Mouse (Mus musculus) hindbrain, embryonic 14.5 days (tissue): Measurements from ENCODE around the gene Sept10. TPM values are rescaled to one million over a fixed set of nuclear protein-coding genes. Genes with fewer than 3 reads are reported as not detected.

ENCODE experiments used
- ATAC-seq: fragments of 200-750 bp; cut with Nextera tagmentation; 2 replicates; pipeline ENCODE4 v1.8.0; 2017; ENCODE audit warnings: moderate number of reproducible peaks, mild to moderate bottlenecking, moderate TSS enrichment, moderate library complexity; ENCODE audit not compliant: low FRiP score
- DNase-seq: peaks from one replicate; pipeline ENCODE4 v3.0.0-alpha.2; 2015; ENCODE audit warnings: low spot score
- H3K27ac ChIP-seq: fragments of 300-500 bp; sonication (generic); 2 replicates; pipeline ENCODE4 v1.5.1; 2014; ENCODE audit warnings: mild to moderate bottlenecking, moderate library complexity
- H3K27me3 ChIP-seq: fragments of 300-500 bp; sonication (generic); 2 replicates; pipeline ENCODE4 v1.6.1; 2014; ENCODE audit warnings: mild to moderate bottlenecking, low read length, mixed read lengths; ENCODE audit not compliant: control insufficient read depth, insufficient read depth
- H3K36me3 ChIP-seq: fragments of 300-500 bp; sonication (generic); replicated peaks from 2 replicates; pipeline ENCODE4 v1.6.1; 2014; ENCODE audit not compliant: control insufficient read depth, insufficient read depth
- H3K4me1 ChIP-seq: fragments of 300-500 bp; sonication (generic); replicated peaks from 2 replicates; pipeline ENCODE4 v1.6.1; 2014; ENCODE audit warnings: antibody characterized with exemption, low read length, mixed read lengths; ENCODE audit not compliant: control insufficient read depth, insufficient read depth
- H3K4me2 ChIP-seq: fragments of 300-500 bp; sonication (generic); replicated peaks from 2 replicates; pipeline ENCODE4 v1.6.1; 2014; ENCODE audit warnings: mild to moderate bottlenecking, moderate library complexity
- H3K4me3 ChIP-seq: fragments of 300-500 bp; sonication (generic); replicated peaks from 2 replicates; pipeline ENCODE4 v1.5.1; 2014; ENCODE audit warnings: mild to moderate bottlenecking, low read length
- H3K9ac ChIP-seq: fragments of 300-500 bp; sonication (generic); 2 replicates; pipeline ENCODE4 v1.6.1; 2014
- H3K9me3 ChIP-seq: fragments of 300-500 bp; sonication (generic); 2 replicates; pipeline ENCODE4 v1.6.1; 2016; ENCODE audit warnings: low read length; ENCODE audit not compliant: control insufficient read depth
- WGBS: fragments of 180-500 bp; shearing (Covaris S2); extraction: QIAGEN DNeasy Blood & Tissue Kit; methylation state at CpG from one replicate; pipeline ENCODE4 v1.1.7; 2014; 5-methylcytosine and 5-hydroxymethylcytosine counted together
- polyA plus RNA-seq: library from polyadenylated mRNA; unstranded; fragments of >200 nt; fragmentation: Nextera tagmentation; extraction: Ambion mirVana; gene quantifications from 2 replicates; pipeline ENCODE4 v1.2.1, GENCODE M21; 2014

The Sept10 gene
- polyA plus RNA-seq, 1 experiment from 2014 or later, result 22.0 TPM

- 100% methylated on average over 1 of the region's 1 CpGs for WGBS
- H3K9me3 ChIP-seq, result no peaks in the 10 kb centered on the region
- no peak overlapping the region for H3K27ac ChIP-seq
- no peaks in the 10 kb centered on the region for H3K4me1 ChIP-seq
- no peak for ATAC-seq
- no peak overlapping the region for H3K4me3 ChIP-seq
- H3K4me2 ChIP-seq, result no peak overlapping the region
- H3K27me3 ChIP-seq, result no peaks in the 10 kb centered on the region
- H3K9ac ChIP-seq, result no peak overlapping the region
- no peaks in the 10 kb centered on the region for H3K36me3 ChIP-seq
- DNase-seq, result no peak
Measured at GRCm38 (mm10) chr10:59119001-59119400, 102.6 kb downstream of the Sept10 start.

DNA sequence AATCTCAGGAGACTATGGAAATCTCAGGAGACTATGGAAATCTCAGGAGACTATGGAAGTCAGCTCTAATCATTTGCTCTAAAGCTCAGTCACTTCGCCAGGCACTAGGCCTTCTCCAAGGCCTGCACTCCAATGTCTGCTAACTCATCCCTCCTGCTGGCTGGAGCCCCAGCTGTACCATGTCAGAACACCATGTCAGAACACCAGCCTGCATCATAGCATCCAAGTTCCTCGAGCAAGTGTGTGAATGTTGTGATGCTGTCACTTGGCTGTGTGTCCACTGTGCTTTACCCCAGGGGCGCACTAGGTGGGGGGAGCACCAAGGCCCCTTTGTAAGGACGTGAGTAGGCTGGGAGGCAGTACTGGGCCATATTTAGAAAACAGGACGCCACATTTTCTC is 104.1 kb downstream of the Sept10 start:
- Histone ChIP-seq H3K4me1 (no peaks in the 10 kb centered on the region), H3K4me3 (no peak overlapping the region), H3K9ac (no peak overlapping the region), H3K27me3 (no peaks in the 10 kb centered on the region), H3K9me3 (no peaks in the 10 kb centered on the region), H3K27ac (no peak overlapping the region), H3K4me2 (no peak overlapping the region), H3K36me3 (no peaks in the 10 kb centered on the region)
- WGBS, result 80% methylated on average over 5 of the region's 5 CpGs
- DNase-seq (no peak), ATAC-seq (no peak)

- Histone ChIP-seq H3K9ac (no peak overlapping the region), H3K4me3 (no peak overlapping the region), H3K27me3 (no peaks in the 10 kb centered on the region), H3K4me1 (no peaks in the 10 kb centered on the region), H3K36me3 (no peaks in the 10 kb centered on the region), H3K27ac (no peak overlapping the region), H3K4me2 (no peak overlapping the region), H3K9me3 (no peaks in the 10 kb centered on the region)
- DNase-seq (no peak), ATAC-seq (no peak)
- 85% methylated on average over 9 of the region's 9 CpGs for WGBS
Measured at GRCm38 (mm10) chr10:59116331-59116730, 105.3 kb downstream of the Sept10 start.

DNA sequence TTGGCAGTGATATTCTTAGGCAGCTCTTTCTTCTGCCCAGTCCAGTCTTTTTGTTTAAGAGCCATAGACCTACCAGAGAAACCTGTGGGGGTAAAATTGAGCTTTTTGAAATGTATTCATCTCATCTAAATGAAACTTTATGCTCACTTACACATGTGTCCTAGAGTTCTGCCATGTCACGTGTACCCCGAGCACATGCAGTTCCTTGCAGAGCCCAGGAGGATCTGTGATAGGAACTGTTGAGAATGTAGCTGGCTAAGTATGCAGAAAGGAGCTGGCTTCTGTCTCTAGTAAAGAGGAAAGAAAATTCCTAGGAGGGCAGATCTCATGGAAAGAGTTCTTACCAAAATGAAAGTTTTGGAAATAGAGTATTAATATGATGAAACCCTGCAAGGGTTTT is 106.0 kb downstream of the Sept10 start:
- Histone ChIP-seq H3K27me3 (no peaks in the 10 kb centered on the region), H3K9me3 (no peaks in the 10 kb centered on the region), H3K4me2 (no peak overlapping the region), H3K4me3 (no peak overlapping the region), H3K36me3 (no peaks in the 10 kb centered on the region), H3K27ac (no peak overlapping the region), H3K9ac (no peak overlapping the region), H3K4me1 (no peaks in the 10 kb centered on the region)
- DNase-seq (no peak), ATAC-seq (no peak)
- 94% methylated on average over 2 of the region's 2 CpGs for WGBS

- Histone ChIP-seq H3K9ac (no peak overlapping the region), H3K9me3 (no peaks in the 10 kb centered on the region), H3K4me3 (no peak overlapping the region), H3K27me3 (no peaks in the 10 kb centered on the region), H3K27ac (no peak overlapping the region), H3K4me2 (no peak overlapping the region), H3K36me3 (no peaks in the 10 kb centered on the region), H3K4me1 (no peaks in the 10 kb centered on the region)
- 68% methylated on average over 15 of the region's 15 CpGs for whole genome bisulfite sequencing
- DNase-seq (no peak), ATAC-seq (no peak)
Measured at GRCm38 (mm10) chr10:59114535-59115291, 106.9 kb downstream of the Sept10 start.

DNA sequence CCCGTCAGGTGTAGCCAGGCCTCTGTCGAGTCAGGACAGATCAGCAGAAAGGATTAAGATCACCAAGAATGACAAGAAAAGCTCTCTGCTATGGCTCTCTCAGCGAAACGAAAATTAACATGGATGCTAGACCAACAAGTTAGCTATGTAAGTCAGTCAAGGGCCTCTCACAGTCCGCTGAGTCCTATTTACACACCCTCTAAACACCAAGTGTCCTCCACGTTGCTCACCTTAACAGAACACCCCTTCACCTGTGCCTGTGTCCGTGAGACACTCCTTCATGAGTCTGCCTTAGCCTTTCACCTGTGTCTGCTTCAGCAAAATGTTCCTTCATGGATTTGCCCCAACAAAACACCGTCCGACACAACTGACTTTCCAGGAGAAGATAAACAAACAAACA is 108.3 kb downstream of the Sept10 start:
- Histone ChIP-seq H3K4me3 (no peak overlapping the region), H3K36me3 (no peaks in the 10 kb centered on the region), H3K9me3 (no peaks in the 10 kb centered on the region), H3K4me1 (no peaks in the 10 kb centered on the region), H3K27me3 (no peaks in the 10 kb centered on the region), H3K4me2 (no peak overlapping the region), H3K27ac (no peak overlapping the region), H3K9ac (no peak overlapping the region)
- 89% methylated on average over 9 of the region's 9 CpGs for WGBS
- no peak for DNase-seq
- ATAC-seq, result no peak

GRCm38 (mm10) chr10:59112755-59113154 is 108.9 kb downstream of the Sept10 start:
- Histone ChIP-seq H3K27me3 (no peaks in the 10 kb centered on the region), H3K9me3 (no peaks in the 10 kb centered on the region), H3K27ac (no peak overlapping the region), H3K36me3 (no peaks in the 10 kb centered on the region), H3K4me1 (no peaks in the 10 kb centered on the region), H3K4me3 (no peak overlapping the region), H3K4me2 (no peak overlapping the region), H3K9ac (no peak overlapping the region)
- DNase-seq (no peak), ATAC-seq (no peak)
- WGBS, result 91% methylated on average over 8 of the region's 8 CpGs

DNA sequence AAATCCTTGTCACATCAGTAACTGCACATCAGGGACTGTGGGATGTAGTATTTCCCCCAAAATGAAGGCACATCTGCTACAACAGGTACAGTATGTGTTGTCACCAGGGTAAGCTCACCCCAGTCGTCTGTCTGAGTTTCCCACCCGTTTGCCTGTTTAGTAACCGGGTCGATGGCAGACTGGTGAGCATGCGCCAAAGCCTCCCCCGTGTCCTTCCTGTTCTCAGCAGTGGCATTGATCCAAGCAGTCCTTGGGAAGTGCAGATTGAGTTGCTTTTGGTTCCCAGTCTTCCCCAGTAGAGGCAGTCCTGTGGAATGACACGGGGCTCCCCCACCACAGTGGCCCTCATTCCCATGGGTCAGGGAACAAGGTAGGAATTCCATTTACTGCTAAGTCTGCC is 111.3 kb downstream of the Sept10 start:
- no peak overlapping the region for H3K4me3 ChIP-seq
- H3K9ac ChIP-seq, result no peak overlapping the region
- DNase-seq (no peak), ATAC-seq (no peak)
- H3K36me3 ChIP-seq, result no peaks in the 10 kb centered on the region
- H3K4me1 ChIP-seq, result no peaks in the 10 kb centered on the region
- H3K27ac ChIP-seq, result no peak overlapping the region
- H3K4me2 ChIP-seq, result no peak overlapping the region
- no peaks in the 10 kb centered on the region for H3K27me3 ChIP-seq
- 95% methylated on average over 7 of the region's 7 CpGs for WGBS
- H3K9me3 ChIP-seq, result no peaks in the 10 kb centered on the region

DNA sequence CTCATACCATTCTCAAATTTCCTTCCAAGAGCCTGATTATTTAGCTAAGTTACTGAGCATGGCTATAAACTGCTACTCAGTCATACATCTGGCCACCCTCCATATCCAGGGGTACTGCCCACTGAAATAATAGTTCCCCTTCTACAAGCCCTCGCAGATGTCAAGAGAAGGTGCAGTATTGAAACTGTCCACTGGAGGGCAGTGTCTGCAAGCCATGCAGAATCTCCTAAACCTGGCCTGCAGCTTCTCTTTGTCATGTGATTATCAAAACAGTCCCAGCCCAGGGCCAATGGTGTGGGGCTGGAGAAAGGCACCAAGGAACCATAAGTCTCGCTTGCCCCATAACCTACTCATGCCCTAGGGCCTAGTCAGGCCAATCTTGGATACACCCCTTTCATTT is 112.6 kb downstream of the Sept10 start:
- 43% methylated on average over 2 of the region's 2 CpGs for WGBS
- H3K36me3 ChIP-seq, result no peaks in the 10 kb centered on the region
- ATAC-seq, result no peak

DNA sequence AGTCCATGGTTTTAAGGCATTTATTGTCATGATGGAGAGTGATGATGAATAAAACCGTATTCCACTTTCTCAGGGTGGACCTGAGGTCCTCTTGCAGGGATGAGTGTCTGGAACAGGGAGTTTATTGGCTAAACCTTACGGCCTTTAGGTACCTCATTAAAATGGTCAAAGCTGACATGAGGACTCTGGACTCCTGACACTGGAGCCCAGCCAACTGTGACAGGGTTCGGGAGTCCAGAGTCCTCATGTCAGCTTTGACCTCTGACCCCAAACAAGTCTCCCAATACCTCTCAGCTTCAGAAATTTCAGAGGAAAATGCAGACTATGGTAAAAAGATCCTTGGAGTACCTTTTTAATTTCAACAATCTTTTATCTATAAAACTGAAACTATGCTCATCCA is 115.0 kb downstream of the Sept10 start:
- Histone ChIP-seq H3K4me2 (no peak overlapping the region), H3K9ac (no peak overlapping the region), H3K36me3 (no peaks in the 10 kb centered on the region), H3K4me3 (no peak overlapping the region), H3K9me3 (no peaks in the 10 kb centered on the region), H3K4me1 (no peaks in the 10 kb centered on the region), H3K27ac (no peak overlapping the region), H3K27me3 (no peaks in the 10 kb centered on the region)
- WGBS, result 77% methylated on average over 3 of the region's 3 CpGs
- no peak for ATAC-seq
- DNase-seq, result no peak

More for the DNA sequence above, 112.6 kb downstream of the Sept10 start:
- H3K27ac ChIP-seq, result no peak overlapping the region
- no peak overlapping the region for H3K9ac ChIP-seq
- no peak overlapping the region for H3K4me3 ChIP-seq
- no peaks in the 10 kb centered on the region for H3K4me1 ChIP-seq
- no peaks in the 10 kb centered on the region for H3K27me3 ChIP-seq
- peak; percentile 76 for DNase-seq
- H3K4me2 ChIP-seq, result no peak overlapping the region
- H3K9me3 ChIP-seq, result no peaks in the 10 kb centered on the region
